Mouse (Mus musculus) cerebellum, postnatal 10 days (tissue): Measurements from ENCODE around the gene Jmjd8.

Experiments used
- DNase-seq, 2 experiments: peaks; one replicate each; pipeline ENCODE4 v3.0.0; 2021; ENCODE audit warnings: mixed read lengths in 2 of 2

Gene Jmjd8

DNA sequence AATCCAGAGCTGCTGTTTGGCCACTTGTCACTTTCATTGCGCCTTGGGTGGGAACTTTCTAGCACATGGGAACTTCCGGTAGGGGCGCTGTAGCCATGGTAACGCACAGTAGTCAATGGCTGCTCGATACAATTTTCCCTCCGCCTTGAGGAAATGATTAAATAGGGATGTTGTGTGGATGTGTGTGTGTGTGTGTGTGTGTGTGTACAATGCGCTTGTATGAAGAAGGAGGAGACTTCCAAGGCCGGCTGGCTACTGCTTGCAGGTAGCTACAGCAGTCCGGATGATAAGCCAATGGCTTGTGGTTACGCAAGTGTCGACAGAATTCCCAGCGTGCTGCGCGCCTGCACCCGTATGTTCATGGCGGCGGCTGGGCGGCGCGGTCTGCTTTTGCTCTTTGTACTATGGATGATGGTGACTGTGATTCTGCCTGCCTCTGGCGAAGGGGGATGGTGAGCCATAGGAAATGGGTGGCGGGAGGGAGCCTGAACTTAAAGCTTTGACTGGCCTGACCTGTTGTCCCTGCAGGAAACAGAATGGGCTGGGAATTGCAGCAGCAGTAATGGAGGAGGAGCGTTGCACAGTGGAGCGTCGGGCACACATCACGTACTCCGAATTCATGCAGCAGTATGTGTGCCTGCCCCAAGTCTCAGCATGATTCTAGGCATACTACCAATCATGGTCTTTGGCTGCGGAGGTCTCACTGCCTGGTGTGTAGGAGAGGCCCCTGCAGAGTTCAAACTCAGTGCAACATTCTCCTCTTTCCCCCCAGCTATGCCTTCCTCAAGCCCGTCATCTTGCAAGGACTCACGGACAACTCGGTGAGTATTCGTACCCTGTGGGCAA lies at the start of gene Jmjd8:
Gene Jmjd8, plus strand, starts transcription at position 156 of the 846 bp plus-strand sequence.
- DNase-seq: peak; percentile 88

DNA sequence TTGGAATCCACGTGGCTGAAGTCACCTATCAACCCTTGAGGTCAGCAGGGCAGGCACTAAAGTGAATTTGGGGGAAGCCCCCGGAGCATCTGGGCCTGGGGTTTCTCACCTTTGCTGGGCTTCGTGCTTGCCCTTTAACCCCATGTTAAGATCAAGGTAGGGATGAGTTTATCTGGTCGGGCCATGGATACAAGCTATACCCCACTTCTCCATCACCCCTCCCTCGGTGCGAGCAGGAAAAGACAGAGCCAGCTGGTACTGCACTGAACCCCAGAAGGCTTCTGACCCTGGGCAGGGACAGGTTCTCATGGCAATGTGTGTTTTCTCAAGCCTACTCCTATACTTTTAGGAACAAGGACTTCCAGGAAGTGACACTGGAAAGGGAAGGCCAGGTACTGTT lies 47.3 kb upstream of the Jmjd8 start:
- no peak for DNase-seq

DNA sequence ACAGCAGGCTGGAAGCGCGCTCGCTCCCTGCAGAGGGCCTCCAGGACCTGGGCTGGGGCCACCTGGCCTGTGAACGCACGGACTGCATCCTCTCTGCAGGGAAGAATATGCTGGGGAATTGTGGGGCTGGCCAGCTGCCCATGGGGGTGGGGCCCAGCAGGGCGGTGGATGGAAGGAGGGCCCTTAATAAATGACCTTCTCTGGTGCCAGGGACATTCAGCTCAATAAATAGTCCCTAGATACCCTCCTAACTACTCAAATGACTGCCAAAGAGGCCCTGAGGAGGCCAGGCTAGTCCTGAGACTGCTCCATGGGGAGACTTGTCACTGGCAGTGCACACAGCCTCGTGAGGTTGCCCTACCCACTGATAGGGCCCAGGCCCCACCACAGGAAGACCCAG lies 45.6 kb upstream of the Jmjd8 start:
- DNase-seq: peak in 1 of 2 experiments; percentile 63

DNA sequence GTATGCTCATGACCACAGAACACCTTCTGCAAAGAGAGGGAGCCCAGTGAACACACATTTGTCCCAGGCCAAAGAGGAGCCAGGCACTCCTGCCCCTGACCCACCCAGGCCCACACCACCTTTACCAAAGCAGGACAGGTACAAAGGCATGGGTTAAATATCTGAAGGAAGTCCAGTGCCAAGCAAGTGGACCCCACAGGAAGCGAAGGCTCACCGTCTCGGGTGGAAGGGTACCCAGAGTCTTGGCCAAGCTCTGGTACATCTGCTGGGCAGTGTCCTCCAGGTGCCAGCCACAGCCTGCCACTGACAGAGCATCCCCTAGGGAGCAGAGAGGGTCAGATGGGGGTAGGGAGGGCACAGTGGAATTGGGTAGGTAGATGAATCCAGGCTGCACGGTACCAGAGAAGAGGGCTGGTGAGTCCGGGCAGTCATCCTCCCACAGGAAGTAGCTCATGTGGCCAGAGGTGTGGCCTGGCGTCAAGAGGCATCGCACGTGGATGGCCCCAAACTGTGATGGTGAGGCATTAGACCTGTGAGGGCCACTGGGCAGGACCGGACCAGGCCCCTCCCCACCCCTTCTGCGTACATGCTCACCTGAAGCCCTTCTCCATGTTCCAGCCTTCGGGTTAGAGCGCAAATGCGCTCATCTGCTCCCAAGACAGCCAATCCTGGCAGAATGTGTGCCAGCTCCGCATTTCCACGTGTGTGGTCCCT lies 44.6 kb upstream of the Jmjd8 start:
- DNase-seq: no peak

DNA sequence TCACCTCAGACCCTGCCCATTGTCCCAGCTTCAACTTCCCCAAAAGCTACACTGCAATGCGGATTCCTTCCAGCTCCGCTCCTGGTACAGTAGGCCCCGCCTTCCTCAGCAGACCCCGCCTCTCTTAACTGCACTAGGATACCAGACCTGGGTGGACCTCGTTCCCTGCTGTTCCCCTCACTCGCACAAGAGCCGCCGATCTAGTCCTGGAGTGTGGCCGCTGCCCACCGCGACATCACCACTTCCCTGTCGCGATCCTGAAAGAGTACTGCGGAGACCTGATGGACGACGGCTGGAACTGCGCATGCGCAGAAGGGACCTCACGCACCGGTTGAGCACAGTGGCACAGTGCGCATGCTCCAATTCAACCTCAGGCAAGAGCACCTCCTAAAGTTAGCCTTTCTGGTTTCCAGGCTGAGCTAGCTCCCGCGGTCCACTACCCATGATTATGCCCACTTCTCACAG lies 43.4 kb upstream of the Jmjd8 start, which contains the start of gene Haghl:
Gene Haghl, minus strand, starts transcription at position 393 of the 465 bp plus-strand sequence.
- DNase-seq: peak; percentile 98

DNA sequence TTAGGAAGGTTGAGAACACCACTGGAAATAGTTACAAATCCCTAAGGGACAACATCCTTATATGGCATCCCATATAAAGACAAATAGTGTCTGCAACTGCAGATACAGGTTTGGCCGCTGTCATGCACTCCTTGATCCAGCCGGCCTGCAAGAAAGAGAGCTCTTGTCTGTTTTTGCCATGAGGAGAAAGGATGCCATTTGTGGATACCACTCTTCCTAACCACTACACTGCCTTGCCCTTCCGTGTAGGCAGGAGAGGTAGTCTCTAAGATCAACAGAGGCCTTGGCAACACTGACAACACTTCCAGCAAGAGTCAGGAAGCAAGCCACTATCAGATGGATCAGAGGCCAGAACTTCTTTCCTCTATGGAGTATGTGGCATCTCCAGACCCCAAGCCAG lies 42.4 kb upstream of the Jmjd8 start, which contains the start of gene Ccdc78:
Gene Ccdc78, plus strand, starts transcription at position 301 of the 400 bp plus-strand sequence.
- no peak for DNase-seq

DNA sequence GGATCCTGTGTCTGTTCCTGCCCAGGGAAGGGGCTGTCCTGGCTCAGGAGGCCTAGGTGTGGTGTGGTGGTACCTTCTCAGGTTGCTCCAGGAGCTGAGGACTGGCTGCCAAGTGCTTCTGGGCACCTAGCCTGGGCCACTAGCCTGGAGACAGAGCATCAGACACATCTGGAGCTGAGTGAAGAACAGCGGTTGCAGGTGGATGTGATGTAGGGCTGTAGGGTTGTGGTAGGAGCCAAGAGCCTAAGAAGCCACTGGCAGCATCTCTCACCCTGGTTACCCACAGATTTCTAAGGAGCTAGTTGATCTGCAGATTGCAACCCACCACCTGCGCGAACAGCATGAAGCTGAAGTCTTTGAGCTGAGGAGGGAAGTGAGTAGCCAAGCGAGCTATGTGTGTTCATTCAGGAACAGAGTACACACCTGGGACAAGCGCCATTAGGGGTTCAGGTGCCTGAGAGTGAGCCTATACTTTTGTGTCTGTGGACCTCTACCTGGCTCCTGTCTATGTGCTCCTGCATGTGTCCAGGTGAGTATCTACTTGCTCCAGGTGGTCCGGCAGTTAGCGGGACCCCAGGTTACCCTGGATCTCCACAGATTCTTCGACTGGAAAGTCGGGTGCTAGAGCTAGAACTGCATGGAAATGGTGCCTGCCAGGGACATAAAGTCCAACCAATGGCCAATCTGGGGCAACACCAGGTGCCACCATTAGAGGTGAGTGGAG lies 41.7 kb upstream of the Jmjd8 start:
- no peak for DNase-seq

DNA sequence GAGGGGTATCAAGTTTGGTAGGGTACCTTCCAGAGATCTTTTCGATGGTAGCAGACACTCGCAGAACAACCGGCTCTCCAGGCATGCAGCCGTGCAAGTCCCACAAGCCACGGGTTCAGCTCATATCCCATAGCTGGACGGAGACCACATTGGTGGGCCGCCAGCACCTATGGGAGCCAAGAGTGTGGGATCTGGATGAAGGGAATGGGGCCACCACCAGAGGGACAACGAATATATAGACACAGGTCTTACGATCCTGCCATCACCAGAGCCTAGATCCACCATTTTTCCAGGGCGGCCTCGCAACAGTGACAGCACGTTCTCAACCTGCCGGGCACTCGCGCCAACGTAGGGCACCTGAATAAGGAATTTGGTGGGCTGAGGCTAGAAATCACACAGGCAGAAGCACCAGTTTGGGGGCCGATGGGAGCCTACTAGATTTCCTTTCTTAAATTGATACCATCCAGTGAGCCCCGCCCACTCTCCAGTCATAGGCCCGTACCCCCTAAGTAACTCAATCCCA lies 37.3 kb upstream of the Jmjd8 start:
- peak in 1 of 2 experiments; percentile 44 for DNase-seq

DNA sequence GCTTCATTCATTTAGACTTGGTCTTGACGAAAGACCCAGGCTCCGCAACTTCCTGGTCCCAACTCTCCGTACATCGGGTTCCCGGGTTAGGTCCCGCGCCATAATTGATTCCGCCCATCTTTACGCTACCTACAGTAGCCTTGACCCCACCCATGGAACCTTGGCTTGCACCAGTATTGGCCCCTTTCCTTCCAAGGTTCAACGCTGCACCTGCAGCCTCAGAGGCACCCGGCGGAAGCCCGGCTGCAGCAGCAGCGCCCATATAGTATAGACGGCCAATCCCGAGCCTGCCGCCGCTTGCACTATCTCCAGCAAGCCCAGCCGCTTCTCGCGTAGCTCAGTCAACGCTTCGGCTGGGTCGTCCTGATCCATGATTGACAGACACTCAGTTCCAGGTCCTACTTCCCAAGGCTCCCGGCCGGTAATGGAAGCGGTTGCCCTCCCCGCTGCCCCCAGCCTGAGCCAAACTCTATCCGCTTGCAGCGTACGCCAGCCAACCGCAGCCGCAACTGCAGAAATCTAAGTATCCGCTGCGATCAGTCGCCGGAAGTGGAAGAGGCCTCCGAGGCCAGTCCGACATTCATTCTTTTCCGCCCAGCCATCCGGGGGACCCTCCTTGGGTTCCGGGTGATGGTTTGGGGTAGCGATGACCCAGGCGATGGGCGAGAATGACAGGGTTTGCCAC lies 36.7 kb upstream of the Jmjd8 start:
- peak; percentile 92 to 94 for DNase-seq

DNA sequence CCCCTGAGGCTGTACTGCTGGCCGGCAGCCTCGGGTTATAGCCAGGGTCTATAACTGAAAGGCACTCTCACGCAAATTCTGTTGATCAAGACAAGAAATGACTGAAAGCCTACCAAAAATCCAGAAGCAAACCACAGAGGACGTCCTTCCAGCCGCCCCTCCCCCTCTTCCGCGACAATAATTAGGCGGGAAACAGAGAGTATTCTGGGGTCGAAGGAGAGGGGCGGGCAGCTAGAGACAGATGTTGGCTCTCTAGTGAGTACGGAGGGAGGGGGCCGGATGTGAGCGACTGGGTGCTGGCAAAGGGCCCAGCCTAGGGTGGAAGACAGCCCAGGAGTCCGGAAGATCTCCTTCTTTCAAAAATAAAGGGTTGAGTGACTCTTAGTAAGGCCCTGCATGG lies 36.1 kb upstream of the Jmjd8 start, which contains the start of gene Fam173a:
Gene Fam173a, minus strand, starts transcription at position 287 of the 400 bp plus-strand sequence.
- DNase-seq: peak; percentile 75 to 77

DNA sequence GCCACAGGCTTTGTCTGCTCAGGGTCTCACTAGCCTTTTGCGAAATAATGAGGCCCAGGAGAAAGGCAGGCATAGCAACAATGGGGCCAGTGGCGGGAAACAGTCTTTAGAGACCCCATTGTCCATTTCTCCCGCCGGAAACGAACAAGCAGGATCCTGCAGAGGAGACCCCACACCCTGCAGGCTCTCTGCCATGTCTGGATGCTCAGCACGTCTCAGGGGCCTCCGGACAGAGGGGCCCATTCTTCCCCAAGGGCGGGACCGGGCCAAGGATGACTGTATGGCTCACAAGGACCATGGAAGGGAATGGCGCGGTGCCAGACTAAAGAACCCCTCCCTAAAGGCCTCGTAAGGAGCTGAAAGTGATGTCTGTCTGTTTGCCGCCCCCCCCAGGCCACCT lies 34.5 kb upstream of the Jmjd8 start:
- peak in 1 of 2 experiments; percentile 51 for DNase-seq

DNA sequence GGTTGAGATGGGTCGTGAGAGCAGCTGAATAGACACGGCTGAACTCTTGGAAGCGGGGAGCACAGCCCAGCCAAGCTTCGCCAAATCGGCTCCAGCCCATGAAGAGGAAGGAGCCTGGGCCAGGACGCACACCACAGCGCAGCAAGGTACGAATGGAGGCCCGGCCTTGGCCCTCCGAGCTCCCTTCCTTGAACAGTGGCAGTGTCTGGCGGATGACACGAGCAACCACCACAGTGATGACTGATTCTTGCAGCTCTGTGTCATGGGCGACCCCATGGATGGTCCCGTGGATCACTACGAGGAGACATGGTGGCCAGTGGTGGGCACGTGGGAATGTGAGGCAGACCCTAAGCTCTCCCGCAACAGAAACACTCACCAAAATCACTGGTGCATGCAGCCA lies 33.7 kb upstream of the Jmjd8 start:
- DNase-seq: no peak

DNA sequence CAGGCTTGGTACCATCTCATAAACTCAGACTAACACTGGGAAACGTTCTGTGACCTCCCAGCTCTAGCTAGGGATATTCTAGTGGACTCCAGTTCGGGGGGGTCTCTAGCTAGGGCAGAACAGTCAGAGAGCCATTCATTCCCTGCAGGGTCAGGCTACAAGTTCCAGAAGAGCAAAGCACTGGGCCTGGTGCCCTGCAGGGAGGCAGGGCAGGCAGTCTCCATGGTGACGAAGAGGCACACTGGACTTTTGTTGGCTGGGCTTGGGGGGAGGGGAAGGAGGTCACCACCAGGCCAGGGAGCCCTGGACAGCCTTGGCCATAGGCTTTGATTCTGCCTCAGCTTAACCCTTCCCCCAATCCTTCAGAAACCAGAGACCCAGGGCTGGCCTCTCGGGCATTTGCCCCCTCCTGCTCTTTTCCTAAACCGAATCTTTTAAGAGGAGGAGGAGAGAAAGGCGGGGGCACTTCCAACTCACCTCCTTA lies 33.0 kb upstream of the Jmjd8 start, which contains the start of gene AC134908.4:
Gene AC134908.4, minus strand, starts transcription at position 51 of the 484 bp plus-strand sequence.
- peak in 1 of 2 experiments; percentile 67 for DNase-seq

DNA sequence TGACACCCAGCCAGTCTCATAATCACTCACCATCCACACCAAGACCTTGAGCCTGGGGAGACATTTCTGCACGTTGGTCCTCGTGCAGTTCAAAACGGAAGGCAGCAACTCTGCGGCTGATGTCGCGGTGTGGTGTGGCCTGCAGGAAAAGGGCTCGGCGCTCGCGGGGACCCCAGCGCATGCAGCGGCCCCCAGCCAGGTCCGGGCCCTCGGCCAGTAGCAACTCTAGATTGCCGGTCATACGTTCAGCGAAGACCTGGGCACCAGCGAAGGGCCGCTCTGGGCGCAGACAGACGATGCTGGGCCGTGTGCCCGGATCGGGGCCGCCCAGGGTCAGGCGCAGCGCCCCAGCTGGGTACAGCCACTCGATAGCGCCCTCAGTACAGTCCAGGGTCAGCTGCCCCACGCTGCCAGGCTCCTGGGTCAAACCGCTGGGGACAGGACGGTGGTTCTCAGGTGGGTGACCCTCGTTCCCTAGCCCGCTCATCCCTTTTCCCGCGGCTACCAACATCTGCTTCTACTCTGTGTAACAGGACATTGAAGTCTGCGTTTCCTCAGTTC lies 32.4 kb upstream of the Jmjd8 start:
- DNase-seq: peak in 1 of 2 experiments; percentile 60

DNA sequence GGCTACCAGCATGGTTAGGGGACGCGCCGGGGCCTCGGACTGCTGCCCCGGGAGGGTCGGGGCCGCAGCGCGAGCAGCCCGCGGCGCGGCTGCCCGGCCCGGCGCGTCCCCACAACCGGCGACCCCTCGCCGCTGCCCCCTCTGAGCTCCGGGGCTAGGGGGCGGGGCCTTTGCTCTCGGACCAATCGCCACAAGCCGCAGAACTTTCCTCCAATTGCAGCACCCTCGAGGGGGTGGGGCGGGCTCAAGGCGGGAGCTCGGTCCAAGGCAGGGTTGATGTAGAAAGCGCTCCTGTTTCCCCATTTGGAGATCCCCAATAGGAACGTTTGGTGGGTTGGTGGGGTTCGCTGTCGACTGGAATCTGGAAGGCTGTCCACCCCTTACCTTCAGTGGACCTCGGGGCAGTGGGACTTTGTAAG lies 31.7 kb upstream of the Jmjd8 start, which contains the start of gene Metrn:
Gene Metrn, minus strand, starts transcription at position 186 of the 419 bp plus-strand sequence.
- DNase-seq: peak; percentile 86 to 93

DNA sequence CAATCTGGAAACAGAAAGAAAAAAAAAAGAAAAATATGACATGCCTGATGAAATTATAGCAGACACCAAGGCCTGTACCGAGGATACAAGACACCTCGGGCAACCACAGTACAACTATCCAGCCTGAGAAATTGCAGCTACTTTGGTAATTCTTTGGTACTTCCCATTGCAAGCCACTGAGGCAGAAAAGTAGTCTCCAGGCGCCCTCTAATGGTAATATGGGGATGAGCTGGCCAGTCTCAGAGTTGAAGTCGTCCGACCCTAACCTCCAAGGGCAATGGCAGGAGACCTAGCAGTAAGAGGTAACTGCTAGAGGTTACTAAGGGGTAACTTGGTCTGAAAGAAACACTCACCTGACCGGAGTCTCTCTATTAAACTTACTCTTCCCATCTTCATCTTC lies 27.6 kb upstream of the Jmjd8 start:
- DNase-seq: peak; percentile 82 to 85

DNA sequence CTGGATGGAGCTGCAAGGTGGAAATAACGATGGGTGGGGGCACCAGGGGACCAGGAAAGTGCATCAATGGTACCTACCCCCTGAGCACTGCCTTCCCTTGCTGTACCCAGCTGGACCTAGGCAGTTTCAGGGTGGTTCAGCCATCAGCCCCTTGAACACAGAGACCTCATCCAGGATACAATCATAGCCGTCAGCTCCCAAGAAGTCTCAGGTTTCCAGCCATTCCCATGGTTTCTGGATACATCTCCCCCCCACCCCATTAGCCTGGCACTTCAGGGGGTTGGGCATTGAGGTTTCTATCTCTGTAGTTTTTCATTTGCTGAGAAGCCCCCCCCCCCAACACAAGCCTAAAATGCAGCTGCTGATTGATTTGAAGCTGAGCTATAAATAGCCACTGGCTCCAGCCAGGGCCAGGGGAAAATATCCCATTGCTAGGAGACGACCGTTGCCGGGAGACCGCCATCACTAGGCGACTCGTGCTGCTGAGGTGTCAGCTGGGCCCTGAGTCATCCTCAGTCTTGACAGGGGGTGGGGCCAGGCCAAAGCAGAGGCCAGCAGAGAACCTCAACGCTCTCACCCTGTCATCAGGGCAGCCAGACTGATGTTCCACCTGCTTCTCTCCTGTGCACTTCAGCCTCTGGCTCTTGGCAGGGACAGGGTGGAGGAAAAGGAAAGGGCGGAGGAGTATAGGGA lies 25.7 kb upstream of the Jmjd8 start:
- DNase-seq: peak; percentile 80 to 81

DNA sequence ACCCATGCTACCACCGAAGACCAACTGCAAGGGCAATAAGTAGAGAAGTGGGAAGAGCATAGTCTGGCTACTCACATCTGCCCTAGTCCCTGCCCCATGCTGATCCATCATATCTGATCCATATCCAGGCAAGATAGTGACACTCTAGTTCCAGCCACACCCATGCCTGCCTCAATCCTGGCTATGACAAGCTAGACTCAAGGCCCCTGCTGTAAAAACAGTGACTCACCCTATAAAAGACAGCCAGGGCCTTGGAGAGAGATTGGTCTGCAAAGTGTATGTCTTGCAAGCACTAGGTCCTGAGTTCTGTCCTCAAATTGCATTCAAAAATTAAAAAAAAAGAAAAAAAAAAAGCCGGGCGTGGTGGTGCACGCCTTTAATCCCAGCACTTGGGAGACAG lies 22.2 kb upstream of the Jmjd8 start:
- DNase-seq: no peak

DNA sequence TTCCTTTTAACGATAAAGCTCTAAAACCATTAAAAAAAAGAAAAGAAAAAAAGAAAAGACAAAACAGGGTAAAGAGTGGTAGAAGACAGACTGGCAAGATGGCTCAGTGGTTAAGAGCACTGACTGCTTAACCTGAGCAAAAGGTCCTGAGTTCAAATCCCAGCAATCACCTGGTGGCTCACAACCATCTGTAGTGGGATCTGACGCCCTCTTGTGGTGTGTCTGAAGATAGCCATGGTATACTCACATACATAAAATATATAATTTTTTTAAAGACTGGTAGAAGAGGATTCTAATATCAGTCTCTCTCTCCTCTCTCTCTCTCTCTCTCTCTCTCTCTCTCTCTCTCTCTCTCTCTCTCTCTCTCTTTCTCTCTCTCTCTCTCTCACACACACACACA lies 21.2 kb upstream of the Jmjd8 start:
- DNase-seq: peak in 1 of 2 experiments; percentile 38

DNA sequence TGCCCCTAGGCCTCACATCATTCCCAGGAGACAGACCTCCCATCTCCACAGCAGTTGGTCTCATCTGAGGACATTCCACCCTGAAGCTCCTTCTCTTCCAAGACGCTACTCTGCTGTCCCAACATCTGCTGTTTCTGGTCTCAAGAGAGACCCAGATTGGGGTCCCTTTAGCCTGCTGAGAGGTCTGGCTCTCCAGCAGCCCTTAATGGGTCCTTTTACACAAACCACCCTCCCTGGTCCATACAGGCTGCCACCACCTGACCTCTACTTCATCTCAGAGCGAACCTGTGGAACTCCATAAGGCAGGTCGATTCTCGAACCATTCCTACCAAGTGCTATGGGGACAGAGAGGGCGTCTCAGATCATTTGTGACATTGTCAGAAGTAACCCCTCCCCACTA lies 20.6 kb upstream of the Jmjd8 start:
- peak in 1 of 2 experiments; percentile 26 for DNase-seq
